Mouse (Mus musculus) hindbrain, embryonic 15.5 days (tissue): Measurements from ENCODE around the gene B3gat3. TPM values are rescaled to one million over a fixed set of nuclear protein-coding genes. Genes with fewer than 3 reads are reported as not detected.

Experiments used
- ATAC-seq: fragments of 200-750 bp; cut with Nextera tagmentation; 2 replicates; pipeline ENCODE4 v1.8.0; 2017; ENCODE audit warnings: low read depth, moderate number of reproducible peaks, moderate TSS enrichment; ENCODE audit not compliant: low FRiP score
- H3K27ac ChIP-seq: fragments of 300-500 bp; sonication (generic); replicated peaks from 2 replicates; pipeline ENCODE4 v1.5.1; 2015; ENCODE audit warnings: mild to moderate bottlenecking, inconsistent platforms
- H3K27me3 ChIP-seq: fragments of 300-500 bp; sonication (generic); 2 replicates; pipeline ENCODE4 v1.6.1; 2015; ENCODE audit warnings: control low read depth, inconsistent platforms
- H3K36me3 ChIP-seq: fragments of 300-500 bp; sonication (generic); 2 replicates; pipeline ENCODE4 v1.6.1; 2015; ENCODE audit warnings: control low read depth, inconsistent platforms
- H3K4me1 ChIP-seq: fragments of 300-500 bp; sonication (generic); replicated peaks from 2 replicates; pipeline ENCODE4 v1.6.1; 2015; ENCODE audit warnings: control low read depth, inconsistent platforms
- H3K4me2 ChIP-seq: fragments of 300-500 bp; sonication (generic); 2 replicates; pipeline ENCODE4 v1.6.1; 2015; ENCODE audit warnings: moderate library complexity, mild to moderate bottlenecking, inconsistent platforms
- H3K4me3 ChIP-seq: fragments of 300-500 bp; sonication (generic); 2 replicates; pipeline ENCODE4 v1.5.1; 2015; ENCODE audit warnings: mild to moderate bottlenecking, inconsistent platforms
- H3K9ac ChIP-seq: fragments of 300-500 bp; sonication (generic); 2 replicates; pipeline ENCODE4 v1.6.1; 2015; ENCODE audit warnings: inconsistent platforms
- H3K9me3 ChIP-seq: fragments of 300-500 bp; sonication (generic); 2 replicates; pipeline ENCODE4 v1.6.1; 2016; ENCODE audit warnings: control low read depth, inconsistent platforms
- WGBS: fragments of 180-500 bp; shearing (Covaris S2); methylation state at CpG from one replicate; pipeline ENCODE4 v1.1.7; 2015; 5-methylcytosine and 5-hydroxymethylcytosine counted together
- polyA plus RNA-seq: library from polyadenylated mRNA; unstranded; fragments of >200 nt; fragmentation: Nextera tagmentation; extraction: Ambion mirVana; gene quantifications from 2 replicates; pipeline ENCODE4 v1.2.1, GENCODE M21; 2015

The B3gat3 gene
- polyA plus RNA-seq, 1 experiment from 2014 or later = 98.1 TPM

- Histone ChIP-seq H3K36me3 (peaks cover 64% of the 10 kb centered on the region), H3K27ac (no peak overlapping the region), H3K4me1 (peaks cover 26% of the 10 kb centered on the region), H3K9me3 (no peaks in the 10 kb centered on the region), H3K4me2 (no peak overlapping the region), H3K27me3 (no peaks in the 10 kb centered on the region), H3K9ac (no peak overlapping the region), H3K4me3 (no peak overlapping the region)
- ATAC-seq = no peak
- 95% methylated on average over 7 of the region's 7 CpGs for WGBS
Measured at GRCm38 (mm10) chr19:8946929-8947328, 26.8 kb downstream of the B3gat3 start.

GRCm38 (mm10) chr19:8950190-8950589 lies 30.0 kb downstream of the B3gat3 start:
- Histone ChIP-seq H3K4me3 (no peak overlapping the region), H3K9ac (no peak overlapping the region), H3K27ac (no peak overlapping the region), H3K27me3 (no peaks in the 10 kb centered on the region), H3K9me3 (no peaks in the 10 kb centered on the region), H3K4me1 (peaks cover 26% of the 10 kb centered on the region), H3K4me2 (no peak overlapping the region), H3K36me3 (peaks cover 65% of the 10 kb centered on the region)
- 90% methylated on average over 5 of the region's 5 CpGs for WGBS
- ATAC-seq = no peak

GRCm38 (mm10) chr19:8952241-8952640 lies 32.1 kb downstream of the B3gat3 start:
- Histone ChIP-seq H3K36me3 (peaks cover 55% of the 10 kb centered on the region), H3K27ac (peak overlapping the region; percentile 89), H3K4me1 (peaks cover 29% of the 10 kb centered on the region), H3K4me2 (no peak overlapping the region), H3K27me3 (no peaks in the 10 kb centered on the region), H3K4me3 (no peak overlapping the region), H3K9ac (peak overlapping the region; percentile 42; the same call in 1 of the 2 replicates), H3K9me3 (no peaks in the 10 kb centered on the region)
- 78% methylated on average over 9 of the region's 9 CpGs for WGBS
- ATAC-seq = no peak

GRCm38 (mm10) chr19:8953135-8954039 lies 33.2 kb downstream of the B3gat3 start, which contains the start of gene Tut1:
TSS of gene Tut1 (plus strand) at chr19:8953847.
- Histone ChIP-seq H3K27ac (peak within 1 kb of the TSS; percentile 89), H3K27me3 (no peaks in the 10 kb centered on the region), H3K9me3 (no peaks in the 10 kb centered on the region), H3K4me1 (peaks cover 29% of the 10 kb centered on the region), H3K36me3 (peaks cover 51% of the 10 kb centered on the region), H3K4me2 (peak within 1 kb of the TSS; percentile 96), H3K9ac (peak within 1 kb of the TSS; percentile 61), H3K4me3 (peak within 1 kb of the TSS; percentile 64)
- 2% methylated on average over 46 of the region's 46 CpGs for WGBS
- peak; percentile 96 for ATAC-seq

GRCm38 (mm10) chr19:8954171-8954570 lies 34.0 kb downstream of the B3gat3 start:
- Histone ChIP-seq H3K9ac (peak overlapping the region; percentile 61), H3K4me2 (peak overlapping the region; percentile 96), H3K27me3 (no peaks in the 10 kb centered on the region), H3K27ac (peak overlapping the region; percentile 89), H3K4me1 (peaks cover 29% of the 10 kb centered on the region), H3K36me3 (peaks cover 48% of the 10 kb centered on the region), H3K9me3 (no peaks in the 10 kb centered on the region), H3K4me3 (peak overlapping the region; percentile 64)
- 10% methylated on average over 9 of the region's 9 CpGs for WGBS
- no peak for ATAC-seq

- H3K9ac ChIP-seq = no peak overlapping the region
- peaks cover 79% of the 10 kb centered on the region for H3K36me3 ChIP-seq
- no peaks in the 10 kb centered on the region for H3K27me3 ChIP-seq
- ATAC-seq = no peak
- 91% methylated on average over 2 of the region's 2 CpGs for WGBS
- H3K4me1 ChIP-seq = peaks cover 9% of the 10 kb centered on the region
- H3K27ac ChIP-seq = no peak overlapping the region
- no peak overlapping the region for H3K4me3 ChIP-seq
- H3K9me3 ChIP-seq = no peaks in the 10 kb centered on the region
- no peak overlapping the region for H3K4me2 ChIP-seq
Measured at GRCm38 (mm10) chr19:8962256-8962655, 42.1 kb downstream of the B3gat3 start.

- Histone ChIP-seq H3K4me2 (no peak overlapping the region), H3K4me1 (peaks cover 24% of the 10 kb centered on the region), H3K36me3 (peaks cover 74% of the 10 kb centered on the region), H3K27me3 (no peaks in the 10 kb centered on the region), H3K4me3 (no peak overlapping the region), H3K9me3 (no peaks in the 10 kb centered on the region), H3K9ac (no peak overlapping the region), H3K27ac (no peak overlapping the region)
- no peak for ATAC-seq
- 91% methylated on average over 11 of the region's 11 CpGs for WGBS
Measured at GRCm38 (mm10) chr19:8965075-8965474, 44.9 kb downstream of the B3gat3 start.

GRCm38 (mm10) chr19:8965771-8966170 lies 45.6 kb downstream of the B3gat3 start:
- peak overlapping the region; percentile 79 for H3K4me3 ChIP-seq
- 84% methylated on average over 8 of the region's 8 CpGs for WGBS

GRCm38 (mm10) chr19:8966198-8966589 lies 46.0 kb downstream of the B3gat3 start:
- 48% methylated on average over 5 of the region's 5 CpGs for WGBS

More at GRCm38 (mm10) chr19:8965771-8966170, 45.6 kb downstream of the B3gat3 start:
- Histone ChIP-seq H3K9me3 (no peaks in the 10 kb centered on the region), H3K27ac (peak overlapping the region; percentile 80; the same call in 1 of the 2 replicates), H3K9ac (no peak overlapping the region), H3K36me3 (peaks cover 74% of the 10 kb centered on the region), H3K27me3 (no peaks in the 10 kb centered on the region), H3K4me1 (peaks cover 24% of the 10 kb centered on the region), H3K4me2 (peak overlapping the region; percentile 68)
- no peak for ATAC-seq

GRCm38 (mm10) chr19:8966590-8967372 lies 46.6 kb downstream of the B3gat3 start, which contains the start of gene Eef1g:
TSS of gene Eef1g (plus strand) at chr19:8967041.
- Histone ChIP-seq H3K27ac (peak within 1 kb of the TSS; percentile 83), H3K36me3 (peaks cover 74% of the 10 kb centered on the region), H3K4me1 (peaks cover 24% of the 10 kb centered on the region), H3K9me3 (no peaks in the 10 kb centered on the region), H3K9ac (peak within 1 kb of the TSS; percentile 77), H3K27me3 (no peaks in the 10 kb centered on the region), H3K4me3 (peak within 1 kb of the TSS; percentile 79), H3K4me2 (peak within 1 kb of the TSS; percentile 68)
- peak; percentile 99 for ATAC-seq
- under 1% methylated on average over 52 of the region's 52 CpGs for WGBS

More at GRCm38 (mm10) chr19:8966198-8966589, 46.0 kb downstream of the B3gat3 start:
- Histone ChIP-seq H3K36me3 (peaks cover 74% of the 10 kb centered on the region), H3K9ac (peak overlapping the region; percentile 37), H3K27ac (peak overlapping the region; percentile 80), H3K27me3 (no peaks in the 10 kb centered on the region), H3K9me3 (no peaks in the 10 kb centered on the region), H3K4me2 (peak overlapping the region; percentile 68), H3K4me1 (peaks cover 24% of the 10 kb centered on the region), H3K4me3 (peak overlapping the region; percentile 79)
- ATAC-seq = no peak

GRCm38 (mm10) chr19:8967373-8967743 lies 47.2 kb downstream of the B3gat3 start:
- Histone ChIP-seq H3K9ac (peak overlapping the region; percentile 77), H3K27ac (peak overlapping the region; percentile 83), H3K36me3 (peaks cover 74% of the 10 kb centered on the region), H3K9me3 (no peaks in the 10 kb centered on the region), H3K4me2 (peak overlapping the region; percentile 68), H3K27me3 (no peaks in the 10 kb centered on the region), H3K4me1 (peaks cover 24% of the 10 kb centered on the region), H3K4me3 (peak overlapping the region; percentile 79)
- 0 out of 2 replicates have a peak, but pooled peaks have one; percentile 2 for ATAC-seq
- WGBS = 0% methylated on average over 8 of the region's 8 CpGs
